Mouse (Mus musculus) hindbrain, embryonic 11.5 days (tissue): ENCODE results near the gene Olfr1151. TPM values are rescaled to one million over a fixed set of nuclear protein-coding genes. Genes with fewer than 3 reads are reported as not detected.

Experiments used
- ATAC-seq: fragments of 200-750 bp; cut with Nextera tagmentation; 2 replicates; pipeline ENCODE4 v1.8.0; 2017; ENCODE audit warnings: mild to moderate bottlenecking, moderate TSS enrichment, moderate library complexity; ENCODE audit not compliant: low FRiP score
- DNase-seq: peaks from one replicate; pipeline ENCODE4 v3.0.0-alpha.2; 2015; ENCODE audit warnings: low spot score
- H3K27ac ChIP-seq: fragments of 300-500 bp; sonication (generic); 2 replicates; pipeline ENCODE4 v1.5.1; 2014; ENCODE audit warnings: mild to moderate bottlenecking, low read depth, low read length
- H3K27me3 ChIP-seq: fragments of 300-500 bp; sonication (generic); 2 replicates; pipeline ENCODE4 v1.6.1; 2014; ENCODE audit warnings: mild to moderate bottlenecking, low read length, moderate library complexity, mixed read lengths; ENCODE audit not compliant: control insufficient read depth, insufficient read depth
- H3K36me3 ChIP-seq: fragments of 300-500 bp; sonication (generic); 2 replicates; pipeline ENCODE4 v1.6.1; 2014; ENCODE audit warnings: mild to moderate bottlenecking, low read length, moderate library complexity, mixed read lengths; ENCODE audit not compliant: control insufficient read depth, insufficient read depth
- H3K4me1 ChIP-seq: fragments of 300-500 bp; sonication (generic); replicated peaks from 2 replicates; pipeline ENCODE4 v1.6.1; 2014; ENCODE audit warnings: low read length, mixed read lengths; ENCODE audit not compliant: control insufficient read depth, insufficient read depth
- H3K4me2 ChIP-seq: fragments of 300-500 bp; sonication (generic); replicated peaks from 2 replicates; pipeline ENCODE4 v1.6.1; 2014; ENCODE audit warnings: mild to moderate bottlenecking, low read depth, low read length
- H3K4me3 ChIP-seq: fragments of 300-500 bp; sonication (generic); 2 replicates; pipeline ENCODE4 v1.5.1; 2014; ENCODE audit warnings: low read depth, low read length
- H3K9ac ChIP-seq: fragments of 300-500 bp; sonication (generic); 2 replicates; pipeline ENCODE4 v1.6.1; 2014; ENCODE audit warnings: low read depth, low read length
- H3K9me3 ChIP-seq: fragments of 300-500 bp; sonication (generic); 2 replicates; pipeline ENCODE4 v1.6.1; 2016; ENCODE audit warnings: low read length; ENCODE audit not compliant: control insufficient read depth
- WGBS: fragments of 180-500 bp; shearing (Covaris S2); extraction: QIAGEN DNeasy Blood & Tissue Kit; methylation state at CpG from one replicate; pipeline ENCODE4 v1.1.7; 2014; 5-methylcytosine and 5-hydroxymethylcytosine counted together
- polyA plus RNA-seq: library from polyadenylated mRNA; unstranded; fragments of >200 nt; fragmentation: Nextera tagmentation; extraction: Ambion mirVana; gene quantifications from 2 replicates; pipeline ENCODE4 v1.2.1, GENCODE M21; 2014

Gene Olfr1151
- not detected in 2 replicates for polyA plus RNA-seq

DNA sequence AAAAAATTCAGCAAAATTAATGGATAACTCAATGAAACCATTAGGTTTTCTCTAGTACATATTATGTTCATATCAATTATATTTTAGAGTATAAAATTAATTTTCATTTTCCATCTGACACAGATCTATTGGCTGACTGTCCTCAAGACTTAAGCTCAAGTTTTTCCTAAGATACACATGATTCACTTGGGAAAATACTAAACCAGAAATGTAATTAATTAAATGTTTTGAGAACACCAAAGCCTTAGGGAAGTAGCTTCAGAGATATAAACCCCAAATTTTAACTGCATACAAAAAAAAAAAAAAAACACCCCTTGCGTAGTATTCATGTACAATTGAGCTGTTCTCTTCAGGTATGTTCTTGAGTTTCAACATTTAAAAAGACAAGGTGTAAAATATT lies at the start of gene Olfr1151:
Olfr1151 (plus strand) TSS at position 301 of the 400 bp plus-strand sequence.
- no peak for ATAC-seq
- Histone ChIP-seq H3K9ac (no peak within 1 kb of the TSS), H3K4me3 (no peak within 1 kb of the TSS), H3K4me1 (no peaks in the 10 kb centered on the region), H3K27me3 (no peaks in the 10 kb centered on the region), H3K9me3 (no peaks in the 10 kb centered on the region), H3K27ac (no peak within 1 kb of the TSS), H3K36me3 (no peaks in the 10 kb centered on the region), H3K4me2 (no peak within 1 kb of the TSS)
- no peak for DNase-seq
- WGBS = 97% methylated on average over 1 of the region's 1 CpGs

GRCm38 (mm10) chr2:87809522-87809921 lies 46.1 kb upstream of the Olfr1151 start, which contains the start of gene Olfr1145:
Olfr1145 (plus strand) TSS chr2:87809822.
- ATAC-seq = no peak
- Histone ChIP-seq H3K27ac (no peak within 1 kb of the TSS), H3K4me3 (no peak within 1 kb of the TSS), H3K27me3 (no peaks in the 10 kb centered on the region), H3K4me1 (no peaks in the 10 kb centered on the region), H3K4me2 (no peak within 1 kb of the TSS), H3K36me3 (no peaks in the 10 kb centered on the region), H3K9ac (no peak within 1 kb of the TSS), H3K9me3 (no peaks in the 10 kb centered on the region)
- 91% methylated on average over 1 of the region's 1 CpGs for WGBS
- DNase-seq = no peak

- Histone ChIP-seq H3K4me1 (no peaks in the 10 kb centered on the region), H3K27me3 (no peaks in the 10 kb centered on the region), H3K27ac (no peak within 1 kb of the TSS), H3K4me3 (no peak within 1 kb of the TSS), H3K36me3 (no peaks in the 10 kb centered on the region), H3K4me2 (no peak within 1 kb of the TSS), H3K9me3 (no peaks in the 10 kb centered on the region), H3K9ac (no peak within 1 kb of the TSS)
- 91% methylated on average over 1 of the region's 1 CpGs for WGBS
- DNase-seq (no peak), ATAC-seq (no peak)
Measured at GRCm38 (mm10) chr2:87830233-87830632, 25.4 kb upstream of the Olfr1151 start, which contains the start of gene Olfr1148. Olfr1148 (plus strand) TSS chr2:87830533.

GRCm38 (mm10) chr2:87843693-87844092 lies 12.0 kb upstream of the Olfr1151 start, which contains the start of gene Olfr1150-ps1:
Olfr1150-ps1 (plus strand) TSS chr2:87843993.
- 78% methylated on average over 1 of the region's 1 CpGs for WGBS
- H3K4me3 ChIP-seq = no peak within 1 kb of the TSS
- H3K4me2 ChIP-seq = no peak within 1 kb of the TSS
- H3K9ac ChIP-seq = no peak within 1 kb of the TSS
- no peaks in the 10 kb centered on the region for H3K4me1 ChIP-seq
- H3K27ac ChIP-seq = no peak within 1 kb of the TSS
- ATAC-seq = no peak
- no peaks in the 10 kb centered on the region for H3K27me3 ChIP-seq
- DNase-seq = no peak
- H3K9me3 ChIP-seq = no peaks in the 10 kb centered on the region
- H3K36me3 ChIP-seq = no peaks in the 10 kb centered on the region

DNA sequence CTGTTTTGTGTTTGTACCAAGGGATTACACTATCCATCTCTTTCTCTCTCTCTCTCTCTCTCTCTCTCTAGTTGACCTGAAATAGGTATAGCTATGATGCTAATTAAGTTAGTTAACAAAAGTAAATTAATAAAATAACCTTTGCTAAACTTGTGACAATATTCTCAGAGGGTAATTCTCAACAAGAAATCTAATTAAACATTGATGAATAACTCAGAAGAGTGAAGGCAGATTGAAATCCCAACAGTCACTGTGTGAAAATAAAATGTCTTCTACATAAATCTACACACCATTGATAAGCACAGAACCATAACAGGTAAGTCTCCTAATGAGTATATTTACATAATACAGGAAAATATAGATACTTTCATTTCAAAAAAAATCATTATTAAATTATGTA lies 10.5 kb downstream of the Olfr1151 start, which contains the start of gene Olfr1152:
Olfr1152 (plus strand) TSS at position 301 of the 400 bp plus-strand sequence.
- Histone ChIP-seq H3K9ac (no peak within 1 kb of the TSS), H3K36me3 (no peaks in the 10 kb centered on the region), H3K27me3 (no peaks in the 10 kb centered on the region), H3K27ac (no peak within 1 kb of the TSS), H3K9me3 (no peaks in the 10 kb centered on the region), H3K4me2 (no peak within 1 kb of the TSS), H3K4me1 (no peaks in the 10 kb centered on the region), H3K4me3 (no peak within 1 kb of the TSS)
- no peak for ATAC-seq
- no peak for DNase-seq

- no peak within 1 kb of the TSS for H3K4me3 ChIP-seq
- no peaks in the 10 kb centered on the region for H3K9me3 ChIP-seq
- H3K4me1 ChIP-seq = no peaks in the 10 kb centered on the region
- H3K27ac ChIP-seq = no peak within 1 kb of the TSS
- DNase-seq (no peak), ATAC-seq (no peak)
- no peaks in the 10 kb centered on the region for H3K36me3 ChIP-seq
- 87% methylated on average over 1 of the region's 1 CpGs for WGBS
- no peak within 1 kb of the TSS for H3K4me2 ChIP-seq
- no peak within 1 kb of the TSS for H3K9ac ChIP-seq
- H3K27me3 ChIP-seq = no peaks in the 10 kb centered on the region
Measured at GRCm38 (mm10) chr2:87894662-87895061, 39.0 kb downstream of the Olfr1151 start, which contains the start of gene Olfr1153. Olfr1153 (plus strand) TSS chr2:87894962.

DNA sequence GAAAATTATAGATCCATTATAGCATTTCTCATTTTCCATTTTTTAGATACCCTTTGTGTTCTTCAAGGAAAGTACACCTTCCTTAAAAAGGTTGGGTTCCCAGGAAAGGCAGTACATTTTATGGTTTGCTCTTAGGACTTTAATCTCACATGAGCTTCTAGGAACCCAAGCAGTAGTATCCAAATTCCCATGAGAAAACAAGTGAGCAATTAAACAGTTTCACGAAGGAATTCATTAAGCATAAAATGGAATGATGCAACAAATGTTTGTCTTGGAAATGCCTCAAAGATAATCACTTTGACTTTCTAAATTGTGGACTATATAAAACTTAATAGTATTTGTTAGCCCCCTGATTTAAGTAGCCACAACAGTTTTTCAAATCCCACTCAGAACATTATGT lies 49.4 kb downstream of the Olfr1151 start, which contains the start of gene Olfr1154:
Olfr1154 (minus strand) TSS at position 101 of the 400 bp plus-strand sequence.
- WGBS = 92% methylated on average over 1 of the region's 1 CpGs
- ATAC-seq = no peak

More for the DNA sequence above, 49.4 kb downstream of the Olfr1151 start, which contains the start of gene Olfr1154:
- H3K36me3 ChIP-seq = no peaks in the 10 kb centered on the region
- H3K27ac ChIP-seq = no peak within 1 kb of the TSS
- DNase-seq = no peak
- no peaks in the 10 kb centered on the region for H3K27me3 ChIP-seq
- H3K9ac ChIP-seq = no peak within 1 kb of the TSS
- H3K4me1 ChIP-seq = no peaks in the 10 kb centered on the region
- no peaks in the 10 kb centered on the region for H3K9me3 ChIP-seq
- no peak within 1 kb of the TSS for H3K4me3 ChIP-seq
- H3K4me2 ChIP-seq = no peak within 1 kb of the TSS

Other genes starting within 250 kb of the Olfr1151 start
- gene Olfr1130, start 249.7 kb upstream of the Olfr1151 start, polyA plus RNA-seq = not detected in 2 replicates
- not detected in 2 replicates for gene Olfr1131, start 228.8 kb upstream of the Olfr1151 start, polyA plus RNA-seq
- not detected in 2 replicates for gene Olfr1132, start 218.3 kb upstream of the Olfr1151 start, polyA plus RNA-seq
- gene Olfr1133, start 208.5 kb upstream of the Olfr1151 start, polyA plus RNA-seq = not detected in 2 replicates
- not detected in 2 replicates for gene Olfr1134, start 197.4 kb upstream of the Olfr1151 start, polyA plus RNA-seq
- gene Olfr1135, start 182.2 kb upstream of the Olfr1151 start, polyA plus RNA-seq = not detected in 2 replicates
- gene Olfr1136, start 161.9 kb upstream of the Olfr1151 start, polyA plus RNA-seq = not detected in 2 replicates
- gene Olfr1137, start 142.7 kb upstream of the Olfr1151 start, polyA plus RNA-seq = not detected in 2 replicates
- gene Olfr1138, start 115.9 kb upstream of the Olfr1151 start, polyA plus RNA-seq = not detected in 2 replicates
- gene Olfr1140, start 112.1 kb upstream of the Olfr1151 start, polyA plus RNA-seq = not detected in 2 replicates
- gene Olfr1141, start 101.9 kb upstream of the Olfr1151 start, polyA plus RNA-seq = not detected in 2 replicates
- not detected in 2 replicates for gene Olfr152, start 76.4 kb upstream of the Olfr1151 start, polyA plus RNA-seq
- gene Olfr1143, start 55.3 kb upstream of the Olfr1151 start, polyA plus RNA-seq = not detected in 2 replicates
- not detected in 2 replicates for gene Olfr1145, start 46.0 kb upstream of the Olfr1151 start, polyA plus RNA-seq
- not detected in 2 replicates for gene Olfr1148, start 25.3 kb upstream of the Olfr1151 start, polyA plus RNA-seq
- gene Olfr1150-ps1, start 11.9 kb upstream of the Olfr1151 start, polyA plus RNA-seq = not detected in 2 replicates
- gene Olfr1152, start 10.6 kb downstream of the Olfr1151 start, polyA plus RNA-seq = 0.03 TPM in 2 replicates
- not detected in 2 replicates for gene Olfr1153, start 39.1 kb downstream of the Olfr1151 start, polyA plus RNA-seq
- gene Olfr1154, start 49.3 kb downstream of the Olfr1151 start, polyA plus RNA-seq = not detected in 2 replicates
- not detected in 2 replicates for gene Olfr1155, start 89.3 kb downstream of the Olfr1151 start, polyA plus RNA-seq
- gene Olfr1156, start 97.2 kb downstream of the Olfr1151 start, polyA plus RNA-seq = not detected in 2 replicates
- not detected in 2 replicates for gene Olfr1157, start 112.4 kb downstream of the Olfr1151 start, polyA plus RNA-seq
- not detected in 2 replicates for gene Olfr74, start 118.8 kb downstream of the Olfr1151 start, polyA plus RNA-seq
- gene Olfr1158, start 134.3 kb downstream of the Olfr1151 start, polyA plus RNA-seq = not detected in 2 replicates
- not detected in 2 replicates for gene Olfr1160, start 152.4 kb downstream of the Olfr1151 start, polyA plus RNA-seq
- gene Olfr1161, start 166.9 kb downstream of the Olfr1151 start, polyA plus RNA-seq = not detected in 2 replicates
- not detected in 2 replicates for gene Olfr73, start 181.8 kb downstream of the Olfr1151 start, polyA plus RNA-seq
- gene Olfr1162, start 195.3 kb downstream of the Olfr1151 start, polyA plus RNA-seq = not detected in 2 replicates
- gene Olfr1163, start 216.0 kb downstream of the Olfr1151 start, polyA plus RNA-seq = not detected in 2 replicates
- gene Olfr1164, start 238.1 kb downstream of the Olfr1151 start, polyA plus RNA-seq = not detected in 2 replicates